Mouse (Mus musculus): ENCODE results near the gene A030005L19Rik. TPM values are rescaled to one million over a fixed set of nuclear protein-coding genes. Genes with fewer than 3 reads are reported as not detected.
"Not testable (repeated sequence)": the region's sequence is repeated elsewhere in the genome, so short reads cannot be mapped to it uniquely, and the experiment has no call there.

The A030005L19Rik gene
- polyA plus RNA-seq, 1 experiment = 0.54 TPM

DNA sequence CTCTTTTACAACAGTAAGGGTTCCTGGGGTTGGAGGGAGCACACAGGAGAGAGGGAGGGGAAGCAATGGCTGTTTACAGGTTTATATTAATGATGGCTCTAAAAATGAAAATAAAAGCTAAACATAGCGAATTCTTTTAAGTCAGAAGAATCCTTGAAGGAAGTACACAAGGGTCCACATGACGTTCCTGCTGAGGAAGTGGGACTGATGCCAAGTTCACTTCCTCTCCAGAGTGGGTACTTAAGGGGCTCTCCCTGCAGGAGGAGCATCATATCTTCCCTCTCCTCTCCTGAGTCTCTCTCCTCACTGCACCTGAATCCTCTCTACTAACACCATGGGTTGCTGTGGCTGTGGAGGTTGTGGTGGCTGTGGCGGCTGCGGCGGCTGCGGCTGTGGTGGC, 11.5 kb downstream of the A030005L19Rik start, which contains the start of gene A030014E15Rik:
TSS of gene A030014E15Rik (plus strand) at position 268 of the 400 bp plus-strand sequence.
- no peaks in the 10 kb centered on the region for H3K36me3 ChIP-seq (ENCODE audit: control insufficient read depth, insufficient read depth, low read length)
- no peak within 1 kb of the TSS for H3K4me3 ChIP-seq (ENCODE audit: control insufficient read depth, low read depth, low read length)
- no peaks in the 10 kb centered on the region for H3K4me1 ChIP-seq (ENCODE audit: control insufficient read depth, insufficient read depth, low read length)
- TF ChIP-seq CTCF (IDR thresholded peaks at IDR 0.05; ENCODE audit: control insufficient read depth, insufficient read depth, insufficient replicate concordance, low read depth, low read length) = no peak
- no peak for TF ChIP-seq POLR2A (IDR thresholded peaks at IDR 0.05; ENCODE audit: control insufficient read depth, low read depth, low read length)
- H3K27me3 ChIP-seq (ENCODE audit: control insufficient read depth, insufficient read depth, low read length) = no peaks in the 10 kb centered on the region
- H3K27ac ChIP-seq (ENCODE audit: control insufficient read depth, insufficient read depth, low read depth, low read length) = no peak within 1 kb of the TSS

- not testable (repeated sequence) for H3K4me3 ChIP-seq (ENCODE audit: control insufficient read depth, low read depth, low read length); H3K36me3 ChIP-seq (ENCODE audit: control insufficient read depth, insufficient read depth, low read length); H3K27me3 ChIP-seq (ENCODE audit: control insufficient read depth, insufficient read depth, low read length); H3K27ac ChIP-seq (ENCODE audit: control insufficient read depth, insufficient read depth, low read depth, low read length); H3K4me1 ChIP-seq (ENCODE audit: control insufficient read depth, insufficient read depth, low read length)
These were observed 17.4 kb downstream of the A030005L19Rik start for GRCm38 (mm10) chr1:82930558-82930957.

DNA sequence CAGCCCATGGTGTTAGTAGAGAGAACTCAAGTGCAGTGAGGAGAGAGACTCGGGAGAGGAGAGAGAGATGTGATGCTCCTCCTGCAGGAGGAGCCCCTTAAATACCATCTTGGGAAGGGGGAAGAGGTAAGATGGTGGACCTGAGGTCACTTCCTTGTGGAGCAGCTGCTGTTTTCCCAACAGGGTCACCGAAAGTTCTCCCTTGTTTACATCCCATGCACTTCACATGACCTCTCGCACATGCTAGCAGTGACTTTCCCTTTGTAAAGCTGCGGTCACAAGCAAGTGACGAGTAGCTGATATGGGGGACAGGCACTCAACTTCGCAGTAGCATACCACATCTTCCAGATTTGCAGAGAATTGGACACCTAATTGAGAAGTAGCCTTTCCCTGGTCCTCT, 18.2 kb downstream of the A030005L19Rik start, which contains the start of gene Gm6217:
TSS of gene Gm6217 (minus strand) at position 74 of the 400 bp plus-strand sequence.
- not testable (repeated sequence) for H3K36me3 ChIP-seq (ENCODE audit: control insufficient read depth, insufficient read depth, low read length); H3K4me3 ChIP-seq (ENCODE audit: control insufficient read depth, low read depth, low read length); H3K4me1 ChIP-seq (ENCODE audit: control insufficient read depth, insufficient read depth, low read length); H3K27ac ChIP-seq (ENCODE audit: control insufficient read depth, insufficient read depth, low read depth, low read length); H3K27me3 ChIP-seq (ENCODE audit: control insufficient read depth, insufficient read depth, low read length)

- no peak for TF ChIP-seq CTCF (IDR thresholded peaks at IDR 0.05; ENCODE audit: control insufficient read depth, insufficient read depth, insufficient replicate concordance, low read depth, low read length)
- Histone ChIP-seq H3K4me1 (ENCODE audit: control insufficient read depth, insufficient read depth, low read length) (no peaks in the 10 kb centered on the region), H3K27me3 (ENCODE audit: control insufficient read depth, insufficient read depth, low read length) (no peaks in the 10 kb centered on the region), H3K4me3 (ENCODE audit: control insufficient read depth, low read depth, low read length) (no peak overlapping the region), H3K27ac (ENCODE audit: control insufficient read depth, insufficient read depth, low read depth, low read length) (no peak overlapping the region), H3K36me3 (ENCODE audit: control insufficient read depth, insufficient read depth, low read length) (no peaks in the 10 kb centered on the region)
These were observed 25.5 kb downstream of the A030005L19Rik start for GRCm38 (mm10) chr1:82938666-82939065.

GRCm38 (mm10) chr1:82942505-82942904, 29.4 kb downstream of the A030005L19Rik start:
- H3K4me3 ChIP-seq (ENCODE audit: control insufficient read depth, low read depth, low read length); H3K27ac ChIP-seq (ENCODE audit: control insufficient read depth, insufficient read depth, low read depth, low read length); H3K27me3 ChIP-seq (ENCODE audit: control insufficient read depth, insufficient read depth, low read length); H3K36me3 ChIP-seq (ENCODE audit: control insufficient read depth, insufficient read depth, low read length); H3K4me1 ChIP-seq (ENCODE audit: control insufficient read depth, insufficient read depth, low read length): not testable (repeated sequence)

DNA sequence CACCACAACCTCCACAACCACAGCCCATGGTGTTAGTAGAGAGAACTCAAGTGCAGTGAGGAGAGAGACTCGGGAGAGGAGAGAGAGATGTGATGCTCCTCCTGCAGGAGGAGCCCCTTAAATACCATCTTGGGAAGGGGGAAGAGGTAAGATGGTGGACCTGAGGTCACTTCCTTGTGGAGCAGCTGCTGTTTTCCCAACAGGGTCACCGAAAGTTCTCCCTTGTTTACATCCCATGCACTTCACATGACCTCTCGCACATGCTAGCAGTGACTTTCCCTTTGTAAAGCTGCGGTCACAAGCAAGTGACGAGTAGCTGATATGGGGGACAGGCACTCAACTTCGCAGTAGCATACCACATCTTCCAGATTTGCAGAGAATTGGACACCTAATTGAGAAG, 30.2 kb downstream of the A030005L19Rik start, which contains the start of gene A030003K21Rik:
TSS of gene A030003K21Rik (minus strand) at position 94 of the 400 bp plus-strand sequence.
- H3K27ac ChIP-seq (ENCODE audit: control insufficient read depth, insufficient read depth, low read depth, low read length); H3K4me3 ChIP-seq (ENCODE audit: control insufficient read depth, low read depth, low read length); H3K36me3 ChIP-seq (ENCODE audit: control insufficient read depth, insufficient read depth, low read length); H3K27me3 ChIP-seq (ENCODE audit: control insufficient read depth, insufficient read depth, low read length); H3K4me1 ChIP-seq (ENCODE audit: control insufficient read depth, insufficient read depth, low read length): not testable (repeated sequence)

DNA sequence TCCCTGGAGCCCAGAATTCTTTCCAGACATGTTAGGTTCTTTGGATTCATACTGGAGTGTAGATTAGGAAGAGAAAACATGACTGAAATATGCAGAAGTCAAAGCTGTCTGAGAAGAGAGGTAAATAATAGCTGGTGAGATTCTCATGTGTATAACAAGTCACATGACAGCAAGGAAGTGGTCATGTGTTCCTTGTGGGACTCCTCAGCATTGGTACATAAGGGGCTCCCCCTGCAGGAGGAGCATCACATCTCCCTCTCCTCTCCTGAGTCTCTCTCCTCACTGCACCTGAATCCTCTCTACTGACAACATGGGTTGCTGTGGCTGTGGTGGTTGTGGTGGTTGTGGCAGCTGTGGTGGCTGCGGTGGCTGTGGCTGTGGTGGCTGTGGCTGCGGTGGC, 32.9 kb downstream of the A030005L19Rik start:
- H3K4me1 ChIP-seq (ENCODE audit: control insufficient read depth, insufficient read depth, low read length) = not testable (repeated sequence)

GRCm38 (mm10) chr1:82948601-82949000, 35.5 kb downstream of the A030005L19Rik start:
- no peak overlapping the region for H3K4me3 ChIP-seq (ENCODE audit: control insufficient read depth, low read depth, low read length)
- no peaks in the 10 kb centered on the region for H3K36me3 ChIP-seq (ENCODE audit: control insufficient read depth, insufficient read depth, low read length)
- no peaks in the 10 kb centered on the region for H3K27me3 ChIP-seq (ENCODE audit: control insufficient read depth, insufficient read depth, low read length)
- H3K27ac ChIP-seq (ENCODE audit: control insufficient read depth, insufficient read depth, low read depth, low read length) = no peak overlapping the region
- H3K4me1 ChIP-seq (ENCODE audit: control insufficient read depth, insufficient read depth, low read length) = no peaks in the 10 kb centered on the region
- TF ChIP-seq POLR2A (IDR thresholded peaks at IDR 0.05; ENCODE audit: control insufficient read depth, low read depth, low read length) (no peak), CTCF (IDR thresholded peaks at IDR 0.05; ENCODE audit: control insufficient read depth, insufficient read depth, insufficient replicate concordance, low read depth, low read length) (no peak)

More for the DNA sequence above, 32.9 kb downstream of the A030005L19Rik start:
- H3K27ac ChIP-seq (ENCODE audit: control insufficient read depth, insufficient read depth, low read depth, low read length); H3K36me3 ChIP-seq (ENCODE audit: control insufficient read depth, insufficient read depth, low read length); H3K27me3 ChIP-seq (ENCODE audit: control insufficient read depth, insufficient read depth, low read length); H3K4me3 ChIP-seq (ENCODE audit: control insufficient read depth, low read depth, low read length): not testable (repeated sequence)

GRCm38 (mm10) chr1:82955913-82956312, 42.8 kb downstream of the A030005L19Rik start, which contains the start of gene Gm7544:
Gene Gm7544 (minus strand): TSS chr1:82956013.
- H3K36me3 ChIP-seq (ENCODE audit: control insufficient read depth, insufficient read depth, low read length); H3K4me1 ChIP-seq (ENCODE audit: control insufficient read depth, insufficient read depth, low read length); H3K4me3 ChIP-seq (ENCODE audit: control insufficient read depth, low read depth, low read length); H3K27ac ChIP-seq (ENCODE audit: control insufficient read depth, insufficient read depth, low read depth, low read length); H3K27me3 ChIP-seq (ENCODE audit: control insufficient read depth, insufficient read depth, low read length): not testable (repeated sequence)

Measured in testis, adult 2 months (tissue).